Mouse (Mus musculus) Muller cell, postnatal 12 days (primary cell): ENCODE results near the gene Nlrc4.

ENCODE experiments used
- DNase-seq: peaks from one replicate; pipeline ENCODE4 v3.0.0-alpha.2; 2015; ENCODE audit errors: inconsistent ontology term

Gene Nlrc4

GRCm38 (mm10) chr17:74430074-74430473 is 28.9 kb downstream of the Nlrc4 start:
- DNase-seq, result no peak

GRCm38 (mm10) chr17:74424401-74425005 is 34.4 kb downstream of the Nlrc4 start:
- DNase-seq, result no peak

- DNase-seq, result no peak
These were observed 38.3 kb downstream of the Nlrc4 start for GRCm38 (mm10) chr17:74420656-74421055.

- no peak for DNase-seq
These were observed 40.8 kb downstream of the Nlrc4 start for GRCm38 (mm10) chr17:74418171-74418570.

- no peak for DNase-seq
These were observed 42.0 kb downstream of the Nlrc4 start for GRCm38 (mm10) chr17:74416841-74417360.

GRCm38 (mm10) chr17:74414671-74415070 is 44.3 kb downstream of the Nlrc4 start:
- DNase-seq, result no peak

GRCm38 (mm10) chr17:74413324-74413723 is 45.6 kb downstream of the Nlrc4 start:
- DNase-seq, result no peak

GRCm38 (mm10) chr17:74409722-74410121 is 49.2 kb downstream of the Nlrc4 start:
- DNase-seq, result no peak

- DNase-seq, result no peak
These were observed 52.5 kb downstream of the Nlrc4 start for GRCm38 (mm10) chr17:74406487-74406886.

- DNase-seq, result no peak
These were observed 56.3 kb downstream of the Nlrc4 start for GRCm38 (mm10) chr17:74402486-74403222.

GRCm38 (mm10) chr17:74397173-74397572 is 61.8 kb downstream of the Nlrc4 start:
- no peak for DNase-seq

- no peak for DNase-seq
These were observed 62.2 kb downstream of the Nlrc4 start for GRCm38 (mm10) chr17:74396766-74397165.

- peak; percentile 95 for DNase-seq
These were observed 63.4 kb downstream of the Nlrc4 start, which contains the start of gene Slc30a6 for GRCm38 (mm10) chr17:74395383-74396065. Gene Slc30a6 (plus strand): TSS chr17:74395608.

- DNase-seq, result no peak
These were observed 64.1 kb downstream of the Nlrc4 start for GRCm38 (mm10) chr17:74394855-74395254.

GRCm38 (mm10) chr17:74394381-74394780 is 64.6 kb downstream of the Nlrc4 start:
- DNase-seq, result no peak

GRCm38 (mm10) chr17:74389847-74390246 is 69.1 kb downstream of the Nlrc4 start:
- no peak for DNase-seq

GRCm38 (mm10) chr17:74386657-74387056 is 72.3 kb downstream of the Nlrc4 start:
- no peak for DNase-seq

- no peak for DNase-seq
These were observed 82.0 kb downstream of the Nlrc4 start for GRCm38 (mm10) chr17:74376916-74377315.
